Mouse (Mus musculus) telencephalon, adult 2 months (tissue): Measurements from ENCODE around the gene Trpm5.

ENCODE experiments used
- DNase-seq: peaks from one replicate; pipeline ENCODE4 v3.0.0-alpha.2; 2011; ENCODE audit warnings: low read depth, low spot score

Gene Trpm5

DNA sequence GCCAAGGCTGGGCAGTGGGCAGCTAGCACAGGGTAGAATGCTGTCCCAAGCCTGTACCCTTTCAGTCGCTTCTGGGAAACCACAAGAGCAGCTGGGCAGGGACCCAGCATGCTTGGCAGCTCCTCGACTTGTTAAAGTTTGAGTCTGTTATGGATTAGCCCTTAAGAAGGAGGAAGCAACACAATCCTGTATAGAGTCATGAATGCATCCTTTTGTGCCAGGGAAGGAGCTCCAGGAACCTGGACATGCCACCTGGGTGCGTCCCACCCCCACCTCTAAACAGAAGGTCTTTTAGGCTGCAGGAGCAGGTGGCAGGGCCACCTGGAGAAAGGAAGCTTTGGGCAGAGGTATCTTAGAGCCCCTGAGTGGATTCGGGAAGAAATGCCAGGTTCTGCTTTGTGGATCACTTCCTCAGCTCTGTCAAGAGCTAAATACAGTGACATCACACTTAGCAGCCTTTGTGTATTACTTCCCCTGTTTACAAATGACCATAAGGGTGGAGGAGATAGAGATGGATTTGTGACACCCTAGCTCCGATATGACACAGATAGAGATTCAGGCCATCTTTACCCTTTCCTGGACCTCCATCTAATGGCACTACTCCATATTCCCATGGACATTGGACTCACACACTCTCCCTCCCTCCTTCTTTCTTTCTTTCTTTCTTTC lies 35.1 kb downstream of the Trpm5 start:
- DNase-seq: no peak

DNA sequence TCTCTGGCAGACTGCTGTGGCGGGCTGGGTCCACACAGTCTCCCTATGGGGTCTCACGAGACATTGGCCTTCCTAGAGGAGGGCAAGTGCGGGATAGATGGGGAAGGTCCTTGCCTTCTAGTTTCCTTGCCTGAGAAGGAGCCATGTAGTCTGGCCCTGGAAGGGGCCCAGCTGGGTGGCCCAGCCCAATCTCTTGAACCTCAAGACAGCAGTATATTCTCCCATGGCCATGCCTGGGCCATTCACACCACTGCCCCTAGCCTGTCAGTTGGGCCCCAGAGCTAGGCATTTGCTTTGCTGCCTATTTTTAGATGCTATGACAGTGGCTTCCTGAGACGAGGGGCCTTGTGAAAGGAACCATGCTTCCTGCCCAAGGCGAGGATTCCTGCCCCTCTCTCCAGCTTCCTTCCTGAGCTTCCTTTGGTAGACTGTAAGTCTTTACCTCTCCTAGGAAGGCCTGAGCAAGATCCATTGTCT lies 36.2 kb downstream of the Trpm5 start:
- no peak for DNase-seq

- DNase-seq: no peak
Measured at GRCm38 (mm10) chr7:143057667-143058220, 36.7 kb downstream of the Trpm5 start.

GRCm38 (mm10) chr7:143057023-143057422 lies 37.4 kb downstream of the Trpm5 start:
- no peak for DNase-seq

DNA sequence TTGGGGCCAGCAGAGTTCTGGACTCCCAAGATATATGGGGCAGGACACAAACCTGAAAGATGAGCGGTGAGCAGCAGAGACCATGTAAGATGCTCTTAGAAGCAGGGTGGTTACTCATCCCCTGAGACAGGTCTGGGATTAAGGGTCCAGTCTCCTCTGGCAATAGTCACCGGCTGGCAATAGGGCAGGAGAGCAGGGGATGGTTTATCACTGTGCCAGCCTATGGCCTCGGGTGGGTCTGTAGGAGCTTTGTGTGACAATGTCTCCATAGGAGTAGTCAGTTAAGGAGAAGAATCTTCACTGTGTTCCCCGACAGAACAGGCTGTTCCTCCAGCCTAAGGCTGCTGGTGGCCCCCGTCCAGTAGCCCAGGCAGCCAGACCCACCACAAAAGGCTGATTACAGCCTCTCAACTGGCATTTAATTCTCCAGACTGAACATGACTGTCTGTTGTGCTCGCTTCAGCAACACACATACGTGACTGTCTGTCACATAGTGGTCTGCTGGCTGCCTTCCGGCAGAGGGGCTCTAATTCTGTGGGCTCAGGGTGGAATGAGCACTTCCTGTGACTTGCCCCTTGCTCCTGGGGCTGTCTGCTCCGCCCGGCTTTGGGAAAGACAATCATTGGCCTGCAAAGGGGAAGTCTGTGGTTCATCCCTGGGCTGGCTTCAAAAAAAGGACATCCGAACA lies 38.8 kb downstream of the Trpm5 start:
- DNase-seq: no peak

DNA sequence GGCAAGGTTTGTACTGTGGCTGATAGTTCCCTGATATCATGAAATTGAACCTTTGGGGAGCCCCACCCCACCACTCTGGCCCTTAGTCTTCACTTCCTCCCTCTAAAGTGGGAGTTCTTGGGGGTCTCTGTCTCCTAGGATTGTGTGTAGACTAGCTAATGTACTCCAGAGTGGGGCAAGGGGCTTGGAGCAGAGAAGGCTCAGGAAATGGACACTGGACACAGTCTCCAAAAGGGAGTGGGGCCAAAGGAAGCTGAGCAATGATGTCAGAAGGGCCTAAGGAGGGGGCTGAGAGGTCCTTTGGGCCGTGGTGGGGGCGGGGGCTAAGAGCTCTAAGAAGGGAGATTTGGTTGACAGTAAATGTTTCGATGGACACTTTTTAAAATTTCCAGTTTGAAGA lies 39.4 kb downstream of the Trpm5 start:
- no peak for DNase-seq

DNA sequence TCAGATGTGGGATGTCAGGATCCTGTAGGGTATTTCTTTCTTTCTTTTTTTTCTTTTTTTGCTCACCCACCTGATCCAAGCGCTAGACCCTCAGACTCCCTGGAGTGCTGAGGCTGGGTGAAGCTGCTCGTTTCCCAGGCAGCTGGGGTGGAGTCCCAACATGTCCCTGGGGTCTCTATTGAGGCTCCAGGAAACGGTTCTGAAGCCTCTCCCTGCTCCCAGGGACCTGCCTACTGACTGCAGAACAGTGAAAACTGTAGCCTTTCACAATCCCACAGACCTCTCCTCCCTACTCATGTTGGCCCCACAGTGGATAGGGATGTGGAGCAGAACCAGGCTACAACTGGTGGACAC lies 39.9 kb downstream of the Trpm5 start:
- no peak for DNase-seq

- DNase-seq: no peak
Measured at GRCm38 (mm10) chr7:143053961-143054611, 40.4 kb downstream of the Trpm5 start.

- DNase-seq: no peak
Measured at GRCm38 (mm10) chr7:143053008-143053899, 41.2 kb downstream of the Trpm5 start.

- DNase-seq: no peak
Measured at GRCm38 (mm10) chr7:143052626-143053007, 41.8 kb downstream of the Trpm5 start, which contains the start of gene Cd81. TSS of gene Cd81 (plus strand) at chr7:143052739.

DNA sequence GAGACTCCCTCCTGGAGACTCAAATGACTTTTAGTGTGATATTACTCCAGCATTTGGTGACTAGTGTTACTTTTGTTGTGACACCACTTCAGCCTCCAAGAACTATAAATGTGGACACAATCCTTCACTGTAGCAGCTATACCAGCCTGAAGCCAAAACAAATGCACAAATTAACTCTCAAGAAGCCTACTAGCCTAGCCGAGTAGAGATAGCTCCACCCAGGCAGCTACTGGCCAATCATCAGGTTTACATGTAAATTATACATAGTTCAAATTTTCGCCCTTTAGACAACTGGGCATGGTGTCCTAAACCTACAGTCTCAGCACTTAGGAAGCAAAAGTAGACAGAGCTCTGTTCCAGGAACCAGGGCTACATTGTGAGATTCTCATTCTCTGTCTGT lies 43.1 kb downstream of the Trpm5 start:
- no peak for DNase-seq

DNA sequence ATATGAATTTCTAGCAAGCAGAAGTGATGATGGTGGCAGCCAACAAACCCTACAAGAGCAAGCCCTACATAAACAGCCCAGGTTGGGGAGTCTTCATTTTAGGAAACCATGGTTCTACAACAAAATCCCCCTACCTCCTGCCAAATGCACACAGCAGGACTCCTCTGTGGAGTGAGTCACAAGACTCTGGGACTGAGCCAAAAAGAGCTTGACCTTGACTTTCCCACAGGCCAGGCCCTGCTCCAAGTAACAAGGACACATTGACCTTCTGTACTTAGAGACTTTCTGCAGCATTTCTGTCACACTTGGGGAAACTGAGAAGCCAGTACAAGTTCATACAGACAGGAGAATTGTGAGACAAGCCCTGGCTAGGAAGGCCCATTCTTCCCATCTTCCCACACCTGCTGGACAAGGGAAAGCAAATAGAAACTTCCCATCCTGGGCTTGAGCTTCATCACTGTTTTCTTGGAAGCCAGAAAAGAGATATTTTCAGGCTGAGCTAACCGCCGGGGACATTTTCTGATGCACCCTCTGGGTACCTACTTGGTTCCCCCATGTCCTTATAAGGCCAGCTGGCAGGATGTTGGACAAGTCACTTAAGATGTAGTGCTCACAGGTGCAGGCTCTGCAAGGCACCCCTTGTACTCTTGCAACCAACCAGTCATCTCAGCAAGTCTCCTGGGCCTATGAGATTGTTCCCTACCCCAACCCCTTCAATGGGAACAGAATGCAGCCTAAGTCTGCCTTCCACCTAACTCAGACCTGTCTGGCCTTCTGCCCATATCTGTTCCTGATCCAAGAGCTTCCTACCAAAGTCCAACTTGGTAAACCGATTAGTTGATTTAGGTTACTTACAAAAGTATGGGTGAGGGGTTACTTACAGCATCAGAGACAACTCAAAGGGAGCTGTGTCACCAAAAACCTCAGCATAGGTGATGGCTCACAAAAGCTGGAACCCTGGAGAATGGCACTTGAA lies 44.3 kb downstream of the Trpm5 start:
- no peak for DNase-seq

DNA sequence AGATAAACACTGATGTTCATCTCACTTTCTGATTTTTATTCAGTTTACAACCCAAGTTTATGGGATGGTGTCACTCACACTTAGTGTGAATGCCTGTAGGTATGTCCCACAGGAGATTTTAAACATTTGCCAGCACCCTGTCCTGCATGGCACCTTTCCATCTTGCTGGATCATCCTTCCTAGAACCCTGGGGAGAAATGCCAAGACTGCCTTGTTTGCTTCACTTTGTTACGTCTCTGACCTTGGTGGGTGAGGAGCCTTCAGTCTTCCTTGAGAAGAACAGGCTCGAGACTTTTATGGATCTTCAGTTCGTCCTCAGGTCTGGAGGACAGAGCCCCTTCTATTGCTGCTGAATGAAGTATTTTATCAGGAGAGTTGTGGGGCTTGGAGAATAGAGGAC lies 45.1 kb downstream of the Trpm5 start:
- no peak for DNase-seq

DNA sequence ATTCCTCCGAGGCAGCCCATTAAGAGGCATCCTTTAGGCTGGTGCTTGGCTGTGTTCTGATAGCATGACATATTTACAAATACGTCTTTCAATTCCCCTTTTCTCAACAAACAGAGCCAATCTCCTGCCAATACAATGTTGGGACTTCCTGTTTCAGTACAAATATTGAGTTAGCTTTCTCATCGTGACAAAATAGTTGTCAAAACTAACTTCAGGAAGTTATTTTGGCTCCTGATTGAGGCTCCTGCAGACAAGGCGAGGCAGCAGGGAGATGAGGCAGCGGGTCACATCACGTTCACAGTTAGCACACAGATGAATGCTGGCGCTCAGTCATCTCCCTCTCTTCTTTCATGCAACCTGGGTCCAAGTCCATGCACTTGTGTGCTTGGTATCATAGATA lies 48.1 kb downstream of the Trpm5 start:
- DNase-seq: no peak

- DNase-seq: no peak
Measured at GRCm38 (mm10) chr7:143044826-143045206, 49.6 kb downstream of the Trpm5 start.

GRCm38 (mm10) chr7:143044049-143044825 lies 50.2 kb downstream of the Trpm5 start:
- DNase-seq: no peak

DNA sequence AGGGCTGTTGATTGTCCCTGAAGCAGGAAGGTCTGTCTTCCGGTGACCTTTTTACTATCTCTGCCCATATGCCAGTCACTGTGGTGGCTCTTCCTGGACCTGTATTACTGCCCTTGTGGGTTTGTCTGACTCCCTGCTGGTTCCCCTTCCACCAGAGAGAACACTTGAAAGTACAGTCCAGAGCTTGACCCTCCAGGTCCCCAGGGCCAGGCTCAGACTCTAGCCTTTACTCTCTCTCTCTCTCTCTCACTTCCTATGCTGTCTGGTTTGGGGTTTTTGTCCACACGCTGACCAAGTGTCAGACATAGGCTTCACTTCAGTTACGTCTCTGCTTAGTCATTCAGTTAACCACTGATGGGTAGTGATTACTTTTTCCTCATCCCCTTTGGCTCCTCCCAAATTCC lies 51.5 kb downstream of the Trpm5 start:
- DNase-seq: no peak

DNA sequence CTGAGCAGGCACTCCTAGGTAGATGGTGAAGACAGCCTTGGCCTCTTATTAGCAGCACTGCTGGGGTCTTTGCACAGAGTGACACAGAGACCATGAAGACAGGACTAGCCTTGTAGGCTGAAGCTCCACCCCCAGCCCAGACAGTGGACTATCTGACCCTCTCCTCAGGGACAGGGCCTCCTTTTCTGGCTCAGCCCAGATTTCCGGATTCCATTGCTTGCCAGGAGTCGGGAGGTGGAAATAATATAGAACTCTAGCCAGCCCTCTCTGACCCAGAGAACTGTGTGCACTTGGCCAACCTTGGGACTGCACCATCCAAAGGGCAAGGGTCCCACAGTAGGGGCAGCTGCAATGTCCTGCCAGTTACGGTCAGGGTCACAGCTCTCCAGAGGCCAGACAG lies 52.4 kb downstream of the Trpm5 start:
- DNase-seq: no peak

DNA sequence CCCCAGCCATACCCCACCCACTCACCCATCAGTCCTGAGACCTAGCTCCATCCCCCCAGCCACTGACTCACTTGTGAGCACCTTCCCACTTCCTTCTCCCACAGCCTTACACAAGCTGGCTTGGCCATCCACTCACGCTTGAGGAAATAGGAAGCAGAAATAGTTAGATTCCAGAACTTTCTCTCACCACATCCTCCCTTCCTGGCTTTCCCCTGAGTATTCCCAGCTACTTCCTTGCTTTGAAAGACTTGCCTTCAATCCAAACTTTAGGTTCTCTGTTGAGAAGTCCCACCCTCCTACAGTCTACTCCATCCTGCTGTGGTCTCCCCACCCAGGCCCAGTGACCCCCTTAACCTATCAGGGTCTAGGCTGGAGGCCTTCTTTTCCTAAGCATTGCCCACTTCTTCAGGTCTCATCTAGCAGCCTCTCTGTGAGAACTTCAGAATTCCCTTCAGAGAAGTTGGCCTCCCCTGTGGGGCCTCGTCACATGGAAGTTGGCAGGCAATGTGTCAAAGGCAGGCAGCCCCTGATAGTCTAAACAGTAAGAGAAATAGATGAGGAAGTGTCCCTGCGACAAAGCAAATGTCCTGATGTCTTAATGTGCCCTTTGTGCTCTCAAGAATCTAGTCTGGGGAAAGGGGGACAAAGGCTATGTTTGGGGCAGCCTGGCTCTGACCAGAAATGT lies 53.2 kb downstream of the Trpm5 start:
- no peak for DNase-seq
